Mouse (Mus musculus) c-Kit-positive CD71-positive TER-119-negative erythroid progenitor cells, embryonic 14.5 days (primary cell): Measurements from ENCODE around the gene Inmt.
"Not testable (repeated sequence)": the region's sequence is repeated elsewhere in the genome, so short reads cannot be mapped to it uniquely, and the experiment has no call there.

Experiments
- DNase-seq: peaks from one replicate; pipeline ENCODE4 v3.0.0-alpha.2; 2013; ENCODE audit warnings: low read depth

Gene Inmt

GRCm38 (mm10) chr6:55174741-55175181, at the start of gene Inmt:
Inmt (minus strand) TSS chr6:55175043.
- no peak for DNase-seq

DNA sequence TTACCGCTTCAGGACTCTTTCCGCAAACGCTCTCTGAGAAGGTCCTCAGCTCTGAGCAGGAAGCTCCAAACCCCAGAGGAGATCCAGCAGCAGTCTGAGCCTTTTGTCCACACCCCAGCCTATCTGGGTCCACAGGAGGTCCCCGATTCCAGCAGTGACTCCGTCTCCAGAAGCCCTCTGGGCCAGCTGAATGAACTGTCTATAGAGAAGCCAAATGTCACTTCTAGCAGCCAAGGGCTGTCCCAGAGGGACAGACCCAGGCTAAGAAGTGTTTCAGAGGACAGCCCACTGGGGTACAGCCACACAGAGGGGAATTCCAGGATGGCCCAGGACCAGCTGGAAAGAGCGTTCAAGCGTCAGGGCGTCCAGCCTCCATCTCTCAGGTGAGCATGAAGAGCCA, 49.1 kb upstream of the Inmt start:
- no peak for DNase-seq

- no peak for DNase-seq
These were observed 43.4 kb upstream of the Inmt start for GRCm38 (mm10) chr6:55218232-55218631.

DNA sequence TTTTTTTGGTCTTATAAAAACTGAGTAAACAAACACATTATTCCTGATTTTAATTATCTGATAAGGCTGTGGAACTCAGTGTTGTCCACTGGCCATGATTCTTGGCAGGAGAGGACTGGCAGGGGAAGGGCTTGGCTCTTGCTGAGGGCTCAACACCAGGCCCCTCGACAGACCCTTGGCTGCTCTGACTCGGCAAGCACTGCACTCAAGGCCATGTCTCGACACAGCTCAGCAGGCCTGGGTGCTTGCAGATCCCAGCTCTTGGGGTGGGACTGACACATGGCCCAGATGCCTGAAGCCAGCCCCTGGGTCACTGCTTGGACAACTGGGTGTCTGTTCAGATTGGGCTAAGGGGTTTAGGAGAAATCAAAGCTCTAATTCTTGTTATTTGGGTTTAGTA, 39.7 kb upstream of the Inmt start:
- DNase-seq: no peak

GRCm38 (mm10) chr6:55210423-55211365, 35.9 kb upstream of the Inmt start:
- DNase-seq: no peak

DNA sequence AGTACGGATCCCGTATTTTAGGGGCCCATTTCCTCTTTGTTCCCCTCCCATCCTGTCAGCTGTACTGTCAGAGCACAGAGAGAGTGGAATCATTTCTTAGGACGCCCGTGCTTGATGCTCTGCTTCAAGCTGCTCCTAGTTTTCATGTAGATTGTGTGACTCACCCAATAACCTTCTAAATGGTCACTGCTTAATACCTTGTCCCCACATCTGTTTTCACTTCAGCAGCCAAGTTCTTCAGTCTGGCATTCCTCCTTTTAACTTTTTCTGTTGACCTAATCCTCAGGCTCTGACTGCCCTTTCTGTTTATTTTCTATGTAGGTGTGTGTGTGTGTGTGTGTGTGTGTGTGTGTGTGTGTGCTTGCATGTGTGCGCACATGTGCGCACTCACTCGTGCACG, 32.9 kb upstream of the Inmt start:
- no peak for DNase-seq

GRCm38 (mm10) chr6:55203931-55204330, 29.1 kb upstream of the Inmt start:
- no peak for DNase-seq

- DNase-seq: peak; percentile 51
These were observed 28.4 kb upstream of the Inmt start, which contains the start of gene Mindy4 for GRCm38 (mm10) chr6:55202913-55203910. Mindy4 (plus strand) TSS chr6:55203383.

- DNase-seq: no peak
These were observed 24.2 kb upstream of the Inmt start for GRCm38 (mm10) chr6:55199047-55199446.

DNA sequence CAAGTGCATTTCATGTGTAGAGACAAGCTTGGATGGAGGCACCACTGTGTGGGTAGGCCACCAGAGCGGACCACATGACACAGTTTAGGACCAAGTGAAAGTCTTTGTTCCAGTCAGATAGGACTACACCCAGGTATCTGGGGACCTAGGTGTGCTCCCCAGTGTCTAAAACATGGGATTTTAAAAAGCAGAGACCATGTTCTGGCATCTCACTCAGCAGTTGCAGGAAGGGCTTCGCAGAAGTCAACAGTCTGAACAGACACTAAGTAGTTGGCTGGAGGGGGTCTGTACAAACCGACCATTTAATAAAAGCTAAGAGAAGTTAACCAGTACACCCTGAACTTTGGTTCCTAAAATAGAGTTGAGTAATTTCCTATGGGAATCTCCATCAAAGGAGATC, 18.3 kb upstream of the Inmt start:
- DNase-seq: no peak

- no peak for DNase-seq
These were observed 16.7 kb upstream of the Inmt start for GRCm38 (mm10) chr6:55191537-55191936.

GRCm38 (mm10) chr6:55189406-55189805, 14.6 kb upstream of the Inmt start:
- DNase-seq: no peak

DNA sequence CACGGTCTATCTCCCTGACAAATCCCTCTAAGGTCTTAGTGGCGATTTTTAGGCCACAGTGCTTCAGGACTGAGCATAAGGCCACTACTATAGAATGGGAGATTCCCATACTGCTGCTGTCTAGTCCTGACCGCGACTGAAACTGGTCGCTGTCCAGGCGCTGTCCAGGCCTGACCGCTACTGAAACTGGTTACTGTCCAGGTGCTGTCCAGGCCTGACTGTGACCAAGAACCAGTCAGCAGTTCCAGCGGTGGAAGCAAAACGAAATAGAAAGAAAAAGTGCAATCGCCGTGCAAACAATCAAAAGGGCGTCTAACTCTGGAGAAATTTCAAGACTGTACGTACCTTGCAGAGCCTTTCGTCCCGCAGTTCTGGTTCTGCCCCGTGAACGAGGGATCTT, 13.0 kb upstream of the Inmt start:
- DNase-seq: not testable (repeated sequence)

DNA sequence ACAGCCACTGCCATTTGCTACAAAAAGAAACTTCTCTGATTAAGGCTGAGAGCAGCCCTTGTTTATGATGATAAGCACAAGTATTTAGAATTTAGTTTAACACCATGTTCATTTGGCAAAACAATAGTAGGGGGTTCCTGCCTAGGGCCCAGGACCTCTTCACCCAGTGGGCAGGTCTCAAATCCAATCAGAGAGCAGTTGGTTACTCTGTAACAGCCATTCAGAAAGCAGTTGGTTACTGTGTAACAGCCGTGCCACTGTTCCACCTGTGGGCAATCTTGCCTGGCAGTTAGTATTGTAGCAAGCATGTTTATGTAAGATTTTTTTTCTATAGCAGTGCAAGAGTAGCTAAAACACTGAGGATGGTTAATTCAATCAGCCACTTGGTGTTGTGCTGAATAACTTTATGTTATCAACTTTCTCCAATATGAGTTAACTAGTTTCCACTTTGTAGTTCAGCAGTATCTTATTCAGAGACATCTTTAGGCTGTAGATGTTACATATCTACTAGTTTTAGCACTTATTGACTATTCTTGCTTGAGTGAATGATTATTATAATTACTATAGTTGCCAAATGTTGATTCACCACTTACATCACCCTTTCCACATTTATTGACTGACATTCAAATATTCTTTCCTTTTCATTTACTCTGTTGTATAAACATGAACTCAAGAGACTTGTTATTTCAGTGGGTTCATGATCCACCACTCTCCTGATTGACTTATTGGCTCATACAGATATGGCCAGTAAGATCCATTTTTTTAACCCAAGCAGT, 8.0 kb upstream of the Inmt start:
- no peak for DNase-seq

DNA sequence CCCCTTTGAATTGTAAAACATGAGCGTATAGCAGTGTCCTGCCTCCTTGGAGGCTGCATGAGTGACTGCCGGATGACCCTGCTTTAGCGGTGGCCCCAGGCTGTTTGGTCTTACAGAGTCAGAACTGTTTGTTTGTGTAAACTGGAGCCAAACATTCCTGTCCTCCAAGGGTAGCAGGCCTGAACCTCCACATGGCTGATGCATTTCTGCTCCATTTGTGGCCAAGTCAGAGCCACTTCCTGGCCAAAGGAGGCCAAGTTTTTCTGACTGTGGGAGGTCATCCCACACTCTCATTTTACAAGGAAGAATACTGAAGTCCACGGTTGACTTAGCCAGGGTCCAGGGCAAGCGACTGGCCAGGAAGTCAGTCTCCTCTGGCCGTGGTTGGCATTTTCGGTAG, 4.7 kb upstream of the Inmt start:
- no peak for DNase-seq

DNA sequence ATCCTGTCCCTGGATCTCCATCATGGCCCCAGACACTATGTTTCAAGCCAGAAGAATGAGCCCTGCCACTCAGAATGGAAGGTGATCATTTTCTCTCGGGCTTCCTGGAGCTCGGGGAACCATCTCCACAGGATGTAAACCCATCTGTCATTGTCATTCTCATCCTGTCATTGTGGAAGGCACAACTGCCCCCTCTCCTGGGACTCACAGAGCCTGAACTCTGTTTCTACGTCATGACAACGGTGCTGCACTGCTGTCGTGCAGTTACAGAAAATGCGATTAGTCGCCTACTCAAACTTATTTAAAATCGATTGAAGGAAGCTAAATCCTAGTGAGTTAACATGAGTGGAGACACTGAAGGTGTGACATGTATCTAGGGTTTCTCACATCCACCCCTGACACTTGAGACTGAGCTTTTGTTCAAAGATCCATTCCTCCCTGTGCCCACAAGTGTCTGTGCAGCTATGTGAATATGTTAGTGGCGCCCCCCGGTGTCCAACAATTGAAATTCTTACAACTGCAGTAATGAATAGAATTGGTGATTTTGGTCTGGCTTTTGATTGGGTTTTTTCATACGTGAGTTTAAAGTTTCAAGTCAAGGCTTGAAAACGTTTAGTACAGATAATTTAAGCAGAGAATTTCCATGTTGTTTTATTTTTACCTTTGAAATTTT, 2.4 kb upstream of the Inmt start:
- no peak for DNase-seq

DNA sequence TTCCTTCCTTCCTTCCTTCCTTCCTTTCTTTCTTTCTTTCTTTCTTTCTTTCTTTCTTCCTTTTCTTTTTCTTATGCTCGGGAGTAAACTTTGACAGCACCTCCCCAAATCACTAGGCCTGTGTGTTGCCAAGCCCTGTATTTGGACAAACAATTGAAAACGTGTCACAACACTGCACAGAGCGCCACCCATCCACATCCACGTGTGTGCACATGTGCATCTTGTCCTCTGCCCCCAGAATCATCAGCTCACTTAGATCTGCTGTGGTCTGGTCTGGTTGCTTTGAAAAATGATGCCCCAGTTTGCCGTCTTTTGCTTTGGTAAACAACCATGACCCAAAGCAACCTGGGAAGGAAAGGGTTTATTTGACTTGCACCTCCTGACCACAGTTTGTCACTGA, 1.0 kb upstream of the Inmt start:
- no peak for DNase-seq

- no peak for DNase-seq
These were observed 613 bp upstream of the Inmt start for GRCm38 (mm10) chr6:55175456-55175855.

- no peak for DNase-seq
These were observed 898 bp downstream of the Inmt start for GRCm38 (mm10) chr6:55173941-55174349.

GRCm38 (mm10) chr6:55173171-55173570, 1.7 kb downstream of the Inmt start:
- DNase-seq: no peak

DNA sequence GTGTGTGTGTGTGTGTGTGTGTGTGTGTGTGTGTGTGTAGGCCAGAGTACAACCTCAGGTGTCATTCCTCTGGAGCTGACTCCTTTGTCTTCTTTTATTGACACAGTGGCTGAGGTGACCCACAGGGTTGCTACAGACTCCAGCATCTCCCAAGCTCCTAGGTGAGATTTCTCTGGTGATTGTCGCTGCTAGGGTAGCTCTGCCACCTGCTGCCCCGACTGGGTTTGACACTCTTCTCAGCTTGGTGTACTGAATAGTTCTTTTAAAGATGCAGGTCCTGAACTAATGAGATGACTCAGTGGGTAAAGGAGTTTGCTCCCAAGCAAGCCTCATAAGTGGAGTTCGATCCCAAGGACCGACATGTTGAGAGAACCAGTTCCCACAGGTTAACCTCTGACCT, 3.2 kb downstream of the Inmt start:
- no peak for DNase-seq
